Mouse (Mus musculus): Measurements from ENCODE around the gene Gm20695. TPM values are rescaled to one million over a fixed set of nuclear protein-coding genes. Genes with fewer than 3 reads are reported as not detected.

Gene Gm20695
- polyA plus RNA-seq, 1 experiment from 2014 or later, result 2.1 TPM

DNA sequence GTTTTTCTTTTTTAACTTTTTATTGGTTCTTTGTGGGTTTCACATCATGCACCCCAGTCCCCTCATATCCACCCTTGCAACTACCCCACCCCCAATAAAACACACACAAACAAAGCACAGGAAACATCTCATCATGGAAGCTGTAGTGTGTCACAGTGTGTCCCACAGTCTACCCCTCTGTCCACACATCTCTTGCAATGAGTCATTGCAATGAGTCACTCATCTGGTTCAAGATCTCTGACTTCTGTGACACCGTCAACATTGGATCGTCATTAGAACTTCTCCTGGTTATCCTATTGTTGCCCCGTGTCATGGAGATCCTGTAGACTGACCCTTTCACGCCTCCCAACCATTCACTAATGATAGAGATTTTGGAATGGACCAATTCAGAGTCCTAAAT lies 50.3 kb downstream of the Gm20695 start:
- ATAC-seq (ENCODE audit: insufficient number of reproducible peaks, insufficient read depth, low FRiP score, low TSS enrichment), result no peak
- H3K27me3 ChIP-seq, result no peaks in the 10 kb centered on the region
- no peaks in the 10 kb centered on the region for H3K9me3 ChIP-seq
- no peak overlapping the region for H3K27ac ChIP-seq
- H3K4me1 ChIP-seq, result no peaks in the 10 kb centered on the region
- H3K4me2 ChIP-seq (replicated peaks), result no peak overlapping the region
- no peak overlapping the region for H3K4me3 ChIP-seq
- H3K36me3 ChIP-seq, result peaks cover 64% of the 10 kb centered on the region
- no peak overlapping the region for H3K9ac ChIP-seq
- 87% methylated on average over 4 of the region's 4 CpGs for WGBS

DNA sequence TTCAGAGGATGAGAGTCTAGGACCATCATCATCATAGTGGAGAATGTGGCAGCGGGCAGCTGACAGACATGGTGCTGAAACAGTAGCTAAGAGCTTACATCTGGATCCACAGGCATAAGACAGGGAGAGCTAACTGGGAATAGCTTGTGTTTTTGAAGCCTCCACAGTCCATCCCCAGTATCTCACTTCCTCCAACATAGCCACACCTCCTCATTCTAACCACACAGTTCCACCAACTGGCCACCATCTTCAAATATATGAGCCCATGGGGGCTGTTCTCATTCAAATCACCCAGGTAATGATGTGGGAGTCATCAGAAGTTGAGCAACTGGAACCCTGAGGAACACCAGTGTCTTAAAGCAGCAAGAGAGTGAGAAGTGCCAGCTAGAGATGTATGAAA lies 66.7 kb downstream of the Gm20695 start:
- Histone ChIP-seq H3K36me3 (no peaks in the 10 kb centered on the region), H3K4me2 (replicated peaks) (no peak overlapping the region), H3K9me3 (no peaks in the 10 kb centered on the region), H3K4me3 (no peak overlapping the region), H3K27ac (no peak overlapping the region), H3K9ac (no peak overlapping the region), H3K4me1 (no peaks in the 10 kb centered on the region), H3K27me3 (no peaks in the 10 kb centered on the region)
- 91% methylated on average over 1 of the region's 1 CpGs for WGBS
- ATAC-seq (ENCODE audit: insufficient number of reproducible peaks, insufficient read depth, low FRiP score, low TSS enrichment), result no peak

DNA sequence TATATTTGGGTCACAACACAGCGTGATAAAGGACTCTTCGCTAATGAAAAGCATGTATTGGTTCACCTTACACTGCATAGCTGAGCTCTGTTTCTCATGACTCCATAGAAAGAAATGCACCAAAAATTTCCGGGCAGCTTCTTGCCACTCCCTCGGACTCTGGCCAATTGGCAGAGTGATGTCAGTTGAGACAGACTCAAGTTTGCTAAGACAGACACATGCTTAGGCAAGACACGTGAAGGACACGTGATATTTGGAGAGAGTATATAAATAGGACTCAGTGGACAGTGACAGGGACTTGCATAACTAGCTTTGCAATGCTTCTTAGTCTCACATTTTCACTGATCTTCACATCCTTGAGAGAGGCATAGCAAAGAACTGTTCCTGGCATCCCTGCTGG lies 71.9 kb downstream of the Gm20695 start:
- Histone ChIP-seq H3K4me2 (replicated peaks) (no peak overlapping the region), H3K9ac (no peak overlapping the region), H3K36me3 (no peaks in the 10 kb centered on the region), H3K27ac (no peak overlapping the region), H3K4me3 (no peak overlapping the region), H3K4me1 (no peaks in the 10 kb centered on the region), H3K9me3 (no peaks in the 10 kb centered on the region), H3K27me3 (no peaks in the 10 kb centered on the region)
- ATAC-seq (ENCODE audit: insufficient number of reproducible peaks, insufficient read depth, low FRiP score, low TSS enrichment), result no peak
- WGBS, result 79% methylated on average over 6 of the region's 6 CpGs

DNA sequence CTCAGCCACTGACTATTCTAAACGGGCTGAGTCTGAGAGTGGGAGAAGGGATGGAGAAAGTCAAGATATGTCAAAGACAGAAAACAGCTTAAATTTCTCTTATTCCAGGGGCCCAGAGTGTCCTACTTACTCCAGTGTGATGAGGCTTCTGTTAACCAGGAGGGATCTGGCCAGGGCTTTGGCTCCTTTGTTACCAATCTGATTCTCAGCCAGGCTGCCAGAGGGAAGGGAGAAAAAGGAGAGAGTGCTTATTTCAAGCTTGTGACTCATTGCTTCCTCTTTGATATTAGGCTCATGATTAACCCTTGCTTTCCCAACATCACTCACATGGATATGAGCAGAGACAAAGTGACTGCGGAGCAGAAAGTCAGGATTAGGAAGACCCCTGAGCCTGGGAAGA lies 74.8 kb downstream of the Gm20695 start:
- no peak for ATAC-seq (ENCODE audit: insufficient number of reproducible peaks, insufficient read depth, low FRiP score, low TSS enrichment)
- 73% methylated on average over 2 of the region's 2 CpGs for WGBS
- H3K9me3 ChIP-seq, result no peaks in the 10 kb centered on the region
- H3K36me3 ChIP-seq, result no peaks in the 10 kb centered on the region
- no peak overlapping the region for H3K4me3 ChIP-seq
- H3K27me3 ChIP-seq, result no peaks in the 10 kb centered on the region
- no peaks in the 10 kb centered on the region for H3K4me1 ChIP-seq
- H3K4me2 ChIP-seq (replicated peaks), result no peak overlapping the region
- H3K27ac ChIP-seq, result no peak overlapping the region
- H3K9ac ChIP-seq, result no peak overlapping the region

DNA sequence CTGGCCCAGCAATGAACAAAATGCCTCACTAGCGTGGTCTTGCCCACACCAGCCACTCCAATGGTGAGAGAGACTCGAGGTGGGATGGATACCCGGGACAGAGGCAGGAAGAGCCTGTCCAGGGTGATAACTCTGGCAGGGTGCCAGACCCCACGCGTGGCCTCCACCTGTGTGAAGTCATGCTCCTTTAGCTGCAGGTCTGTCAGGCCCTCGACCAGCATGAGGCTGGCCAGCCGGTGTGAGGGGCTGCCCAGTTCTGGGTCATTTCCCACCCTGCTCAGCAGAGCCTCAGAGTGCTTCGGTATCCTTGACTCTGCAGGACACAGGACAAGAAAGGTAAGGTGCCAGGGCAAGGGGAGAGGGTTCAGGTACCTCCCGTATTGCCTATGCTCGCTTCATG lies 80.5 kb downstream of the Gm20695 start:
- no peak for ATAC-seq (ENCODE audit: insufficient number of reproducible peaks, insufficient read depth, low FRiP score, low TSS enrichment)
- no peaks in the 10 kb centered on the region for H3K27me3 ChIP-seq
- H3K4me3 ChIP-seq, result no peak overlapping the region
- no peak overlapping the region for H3K27ac ChIP-seq
- no peaks in the 10 kb centered on the region for H3K9me3 ChIP-seq
- no peak overlapping the region for H3K4me2 ChIP-seq (replicated peaks)
- H3K36me3 ChIP-seq, result no peaks in the 10 kb centered on the region
- no peaks in the 10 kb centered on the region for H3K4me1 ChIP-seq
- H3K9ac ChIP-seq, result no peak overlapping the region
- 81% methylated on average over 10 of the region's 10 CpGs for WGBS

DNA sequence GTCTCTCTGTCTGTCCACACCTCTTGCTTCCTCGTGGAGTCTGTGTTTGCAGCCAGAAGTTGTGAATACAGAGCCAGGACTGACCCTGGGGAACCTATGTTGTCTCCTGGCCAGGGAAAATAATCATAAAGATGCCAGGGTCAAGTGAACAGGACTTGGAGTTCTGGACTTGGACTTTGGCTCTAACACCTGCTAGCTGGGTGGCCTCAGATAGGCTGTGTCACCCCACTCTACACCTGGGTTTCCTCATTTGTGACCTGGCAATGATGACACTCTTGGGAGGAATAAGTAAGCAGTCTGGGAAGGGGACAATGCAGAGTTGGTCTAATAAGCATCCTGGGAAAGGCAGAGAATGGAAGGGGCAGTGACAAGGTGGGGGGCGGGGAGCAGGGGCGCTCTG lies 81.1 kb downstream of the Gm20695 start:
- H3K9ac ChIP-seq, result no peak overlapping the region
- H3K9me3 ChIP-seq, result no peaks in the 10 kb centered on the region
- H3K4me3 ChIP-seq, result no peak overlapping the region
- H3K4me2 ChIP-seq (replicated peaks), result no peak overlapping the region
- H3K4me1 ChIP-seq, result no peaks in the 10 kb centered on the region
- 83% methylated on average over 3 of the region's 3 CpGs for WGBS
- no peaks in the 10 kb centered on the region for H3K36me3 ChIP-seq
- ATAC-seq (ENCODE audit: insufficient number of reproducible peaks, insufficient read depth, low FRiP score, low TSS enrichment), result no peak
- no peak overlapping the region for H3K27ac ChIP-seq
- H3K27me3 ChIP-seq, result no peaks in the 10 kb centered on the region

Small RNA genes within 50 kb of the gene (microRNA-seq; reads per million reads assigned to microRNA genes)
- gene Gm23493, result not detected

Other genes with a start within 250 kb of the Gm20695 start
- not detected in 2 replicates for gene Mefv, start 166.6 kb upstream of the Gm20695 start, polyA plus RNA-seq (2016; fragmentation: Nextera tagmentation; extraction: Ambion mirVana)
- gene Zfp263, start 140.6 kb upstream of the Gm20695 start, polyA plus RNA-seq (2016; fragmentation: Nextera tagmentation; extraction: Ambion mirVana), result 57.6 and 62.8 TPM in 2 replicates
- 0.42 and 0.59 TPM in 2 replicates for gene Olfr15, start 53.8 kb upstream of the Gm20695 start, polyA plus RNA-seq (2016; fragmentation: Nextera tagmentation; extraction: Ambion mirVana)
- gene Zfp174, start 37.4 kb upstream of the Gm20695 start, polyA plus RNA-seq (2016; fragmentation: Nextera tagmentation; extraction: Ambion mirVana), result 1.7 and 1.9 TPM in 2 replicates
- gene Naa60, start 12.3 kb upstream of the Gm20695 start, polyA plus RNA-seq (2016; fragmentation: Nextera tagmentation; extraction: Ambion mirVana), result 56.6 and 58.3 TPM in 2 replicates
- 6.1 and 8.3 TPM in 2 replicates for gene Zfp597, start 87 bp upstream of the Gm20695 start, polyA plus RNA-seq (2016; fragmentation: Nextera tagmentation; extraction: Ambion mirVana)
- gene 1700037C18Rik, start 24.0 kb downstream of the Gm20695 start, polyA plus RNA-seq (2016; fragmentation: Nextera tagmentation; extraction: Ambion mirVana), result 8.8 and 9.6 TPM in 2 replicates
- gene Cluap1, start 24.2 kb downstream of the Gm20695 start, polyA plus RNA-seq (2016; fragmentation: Nextera tagmentation; extraction: Ambion mirVana), result 32.6 and 33.1 TPM in 2 replicates
- gene Nlrc3, start 92.0 kb downstream of the Gm20695 start, polyA plus RNA-seq (2016; fragmentation: Nextera tagmentation; extraction: Ambion mirVana), result 0.79 and 0.99 TPM in 2 replicates
- 25.0 and 26.9 TPM in 2 replicates for gene Slx4, start 119.1 kb downstream of the Gm20695 start, polyA plus RNA-seq (2016; fragmentation: Nextera tagmentation; extraction: Ambion mirVana)
- 6.1 and 6.9 TPM in 2 replicates for gene Dnase1, start 152.3 kb downstream of the Gm20695 start, polyA plus RNA-seq (2016; fragmentation: Nextera tagmentation; extraction: Ambion mirVana)
- 77.9 and 83.8 TPM in 2 replicates for gene Trap1, start 193.2 kb downstream of the Gm20695 start, polyA plus RNA-seq (2016; fragmentation: Nextera tagmentation; extraction: Ambion mirVana)